Mouse (Mus musculus) heart, embryonic 13.5 days (tissue): Measurements from ENCODE around the gene Syn3. TPM values are rescaled to one million over a fixed set of nuclear protein-coding genes. Genes with fewer than 3 reads are reported as not detected.

Experiments used
- ATAC-seq: fragments of 200-750 bp; cut with Nextera tagmentation; 2 replicates; pipeline ENCODE4 v1.8.0; 2017; ENCODE audit warnings: moderate TSS enrichment; ENCODE audit not compliant: insufficient number of reproducible peaks, low FRiP score, low TSS enrichment; ENCODE audit errors: extremely low read depth
- H3K27ac ChIP-seq: fragments of 300-500 bp; sonication (generic); replicated peaks from 2 replicates; pipeline ENCODE4 v1.5.1; 2015; ENCODE audit warnings: moderate library complexity, mild to moderate bottlenecking, inconsistent platforms
- H3K27me3 ChIP-seq: fragments of 300-500 bp; sonication (generic); replicated peaks from 2 replicates; pipeline ENCODE4 v1.6.1; 2015; ENCODE audit warnings: mild to moderate bottlenecking, inconsistent platforms
- H3K36me3 ChIP-seq: fragments of 300-500 bp; sonication (generic); 2 replicates; pipeline ENCODE4 v1.6.1; 2015; ENCODE audit warnings: mild to moderate bottlenecking, inconsistent platforms
- H3K4me1 ChIP-seq: fragments of 300-500 bp; sonication (generic); 2 replicates; pipeline ENCODE4 v1.6.1; 2015; ENCODE audit warnings: inconsistent platforms
- H3K4me2 ChIP-seq: fragments of 300-500 bp; sonication (generic); 2 replicates; pipeline ENCODE4 v1.6.1; 2015; ENCODE audit warnings: inconsistent platforms, mild to moderate bottlenecking, moderate library complexity
- H3K4me3 ChIP-seq: fragments of 300-500 bp; sonication (generic); 2 replicates; pipeline ENCODE4 v1.5.1; 2015; ENCODE audit warnings: moderate library complexity, mild to moderate bottlenecking, inconsistent platforms
- H3K9ac ChIP-seq: fragments of 300-500 bp; sonication (generic); 2 replicates; pipeline ENCODE4 v1.6.1; 2015; ENCODE audit warnings: inconsistent platforms, mild to moderate bottlenecking, moderate library complexity
- H3K9me3 ChIP-seq: fragments of 300-500 bp; sonication (generic); 2 replicates; pipeline ENCODE4 v1.6.1; 2016; ENCODE audit warnings: inconsistent platforms
- WGBS: fragments of 180-500 bp; shearing (Covaris S2); methylation state at CpG from one replicate; pipeline ENCODE4 v1.1.7; 2015; ENCODE audit warnings: mixed read lengths; 5-methylcytosine and 5-hydroxymethylcytosine counted together
- polyA plus RNA-seq: library from polyadenylated mRNA; unstranded; fragments of >200 nt; fragmentation: Nextera tagmentation; extraction: Ambion mirVana; gene quantifications from 2 replicates; pipeline ENCODE4 v1.2.1, GENCODE M21; 2015

Syn3 gene
- polyA plus RNA-seq, 1 experiment from 2014 or later: 1.5 TPM

GRCm38 (mm10) chr10:86398347-86398720, 100.4 kb downstream of the Syn3 start:
- Histone ChIP-seq H3K9ac (no peak overlapping the region), H3K4me3 (no peak overlapping the region)
- WGBS: 46% methylated on average over 2 of the region's 2 CpGs

GRCm38 (mm10) chr10:86397577-86398346, 100.9 kb downstream of the Syn3 start:
- no peaks in the 10 kb centered on the region for H3K27me3 ChIP-seq
- peaks cover 4% of the 10 kb centered on the region; the same call in 1 of the 2 replicates for H3K9me3 ChIP-seq
- ATAC-seq: no peak
- no peaks in the 10 kb centered on the region for H3K36me3 ChIP-seq
- 50% methylated on average over 4 of the region's 4 CpGs for WGBS
- no peak overlapping the region for H3K27ac ChIP-seq
- H3K4me1 ChIP-seq: peaks cover 9% of the 10 kb centered on the region
- H3K9ac ChIP-seq: no peak overlapping the region
- H3K4me2 ChIP-seq: no peak overlapping the region
- no peak overlapping the region for H3K4me3 ChIP-seq

More at GRCm38 (mm10) chr10:86398347-86398720, 100.4 kb downstream of the Syn3 start:
- Histone ChIP-seq H3K4me2 (no peak overlapping the region), H3K27ac (no peak overlapping the region), H3K36me3 (no peaks in the 10 kb centered on the region), H3K27me3 (no peaks in the 10 kb centered on the region), H3K4me1 (peaks cover 9% of the 10 kb centered on the region), H3K9me3 (peaks cover 4% of the 10 kb centered on the region; the same call in 1 of the 2 replicates)
- ATAC-seq: no peak

DNA sequence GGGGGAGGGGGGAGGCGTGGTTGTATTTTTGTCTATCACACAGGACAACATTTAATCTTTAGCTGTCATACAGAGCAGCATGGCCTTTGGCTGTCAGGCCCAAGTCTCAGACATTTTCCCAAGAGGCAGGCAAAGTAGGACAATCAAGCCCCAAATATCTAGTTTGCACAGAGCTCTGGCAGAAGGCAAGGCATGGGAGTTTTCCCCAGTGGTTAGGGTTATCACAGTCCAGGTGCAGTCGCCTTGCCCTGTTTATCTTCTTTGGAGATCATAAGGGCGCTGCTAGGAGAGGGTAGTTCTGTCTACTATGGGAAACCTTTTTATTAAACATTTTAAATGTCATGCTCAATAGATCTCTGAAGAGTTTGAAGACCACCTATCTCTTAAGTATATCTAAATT, 106.3 kb downstream of the Syn3 start:
- H3K4me3 ChIP-seq: no peak overlapping the region
- H3K27me3 ChIP-seq: no peaks in the 10 kb centered on the region
- no peak overlapping the region for H3K9ac ChIP-seq
- H3K4me2 ChIP-seq: no peak overlapping the region
- peaks cover 15% of the 10 kb centered on the region for H3K4me1 ChIP-seq
- H3K9me3 ChIP-seq: peaks cover 4% of the 10 kb centered on the region; the same call in 1 of the 2 replicates
- H3K27ac ChIP-seq: no peak overlapping the region
- 72% methylated on average over 3 of the region's 3 CpGs for WGBS
- H3K36me3 ChIP-seq: no peaks in the 10 kb centered on the region
- no peak for ATAC-seq

- no peak overlapping the region for H3K27ac ChIP-seq
- no peak overlapping the region for H3K9ac ChIP-seq
- no peaks in the 10 kb centered on the region for H3K36me3 ChIP-seq
- 68% methylated on average over 2 of the region's 2 CpGs for WGBS
- H3K27me3 ChIP-seq: no peaks in the 10 kb centered on the region
- ATAC-seq: no peak
- peaks cover 4% of the 10 kb centered on the region; the same call in 1 of the 2 replicates for H3K9me3 ChIP-seq
- H3K4me3 ChIP-seq: no peak overlapping the region
- H3K4me1 ChIP-seq: peaks cover 32% of the 10 kb centered on the region
- H3K4me2 ChIP-seq: no peak overlapping the region
Observed at GRCm38 (mm10) chr10:86389913-86390312, 108.8 kb downstream of the Syn3 start.

DNA sequence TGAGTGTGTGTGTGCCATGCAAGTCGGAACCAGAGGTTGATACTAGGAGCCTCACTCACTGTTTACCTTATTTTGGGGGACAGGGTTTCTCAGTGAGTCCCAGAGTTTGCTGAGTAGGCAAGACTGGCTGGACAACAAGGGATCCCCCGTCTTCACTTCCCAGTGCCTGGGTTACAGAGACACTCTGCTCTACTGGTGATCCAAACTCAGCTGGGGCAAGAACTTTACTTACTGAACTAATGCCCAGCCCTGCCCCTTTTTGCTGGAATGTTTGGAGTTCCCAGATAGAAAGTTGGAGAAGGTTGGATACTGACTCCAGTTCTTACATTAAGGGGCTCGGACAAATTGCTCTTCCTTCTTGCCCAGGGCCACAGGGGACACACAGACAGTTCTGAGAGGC, 109.3 kb downstream of the Syn3 start:
- no peak for ATAC-seq
- Histone ChIP-seq H3K9me3 (no peaks in the 10 kb centered on the region), H3K9ac (no peak overlapping the region), H3K27me3 (no peaks in the 10 kb centered on the region), H3K4me3 (no peak overlapping the region), H3K4me2 (no peak overlapping the region), H3K4me1 (peaks cover 32% of the 10 kb centered on the region), H3K36me3 (no peaks in the 10 kb centered on the region), H3K27ac (no peak overlapping the region)
- 78% methylated on average over 3 of the region's 3 CpGs for WGBS

- Histone ChIP-seq H3K27ac (no peak overlapping the region), H3K9ac (no peak overlapping the region), H3K4me3 (no peak overlapping the region), H3K36me3 (no peaks in the 10 kb centered on the region), H3K4me1 (peaks cover 32% of the 10 kb centered on the region), H3K9me3 (no peaks in the 10 kb centered on the region), H3K4me2 (no peak overlapping the region), H3K27me3 (no peaks in the 10 kb centered on the region)
- no peak for ATAC-seq
- 74% methylated on average over 6 of the region's 6 CpGs for WGBS
Observed at GRCm38 (mm10) chr10:86388803-86389202, 109.9 kb downstream of the Syn3 start.

DNA sequence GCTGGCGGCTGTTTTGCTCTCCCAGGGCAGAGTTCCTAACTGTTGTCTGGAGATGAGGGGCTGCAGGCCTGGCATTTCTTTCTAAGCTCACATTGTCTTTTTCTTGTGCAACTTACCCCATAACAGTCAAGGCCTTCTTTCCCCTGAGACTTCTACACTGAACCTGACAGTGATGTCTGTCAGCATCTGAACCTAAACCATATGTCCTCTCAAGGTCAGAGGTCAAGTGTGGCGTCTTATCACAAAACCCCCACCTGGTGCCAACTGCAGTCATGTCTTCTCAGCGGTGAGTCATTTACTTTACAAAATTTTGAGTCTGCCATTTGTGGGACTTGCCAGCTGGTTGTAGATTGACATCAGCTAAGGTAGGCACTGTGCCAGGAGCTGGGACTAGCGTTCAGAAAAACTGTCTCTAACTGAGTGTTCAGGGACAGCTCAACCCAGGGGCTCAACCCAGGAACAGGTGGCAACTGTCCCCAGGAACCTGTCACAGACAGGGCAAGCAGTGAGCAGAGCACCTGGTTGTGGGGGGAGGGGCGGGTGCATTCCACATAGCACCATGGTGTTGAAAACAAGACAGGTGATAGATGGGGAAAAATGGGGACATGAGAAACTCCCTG, 110.8 kb downstream of the Syn3 start:
- no peak overlapping the region for H3K4me3 ChIP-seq
- no peak overlapping the region for H3K4me2 ChIP-seq
- H3K9me3 ChIP-seq: no peaks in the 10 kb centered on the region
- H3K36me3 ChIP-seq: no peaks in the 10 kb centered on the region
- H3K27me3 ChIP-seq: no peaks in the 10 kb centered on the region
- no peak overlapping the region for H3K9ac ChIP-seq
- no peak overlapping the region for H3K27ac ChIP-seq
- peaks cover 32% of the 10 kb centered on the region for H3K4me1 ChIP-seq
- WGBS: 39% methylated on average over 5 of the region's 5 CpGs
- no peak for ATAC-seq

- no peak overlapping the region for H3K4me2 ChIP-seq
- ATAC-seq: no peak
- H3K27me3 ChIP-seq: no peaks in the 10 kb centered on the region
- 49% methylated on average over 4 of the region's 4 CpGs for WGBS
- no peaks in the 10 kb centered on the region for H3K9me3 ChIP-seq
- H3K9ac ChIP-seq: no peak overlapping the region
- H3K27ac ChIP-seq: no peak overlapping the region
- no peak overlapping the region for H3K4me3 ChIP-seq
- H3K36me3 ChIP-seq: no peaks in the 10 kb centered on the region
- peaks cover 40% of the 10 kb centered on the region for H3K4me1 ChIP-seq
Observed at GRCm38 (mm10) chr10:86386232-86386631, 112.5 kb downstream of the Syn3 start.

- WGBS: 72% methylated on average over 4 of the region's 4 CpGs
- H3K4me3 ChIP-seq: no peak overlapping the region
- no peak overlapping the region for H3K27ac ChIP-seq
- no peak for ATAC-seq
- H3K36me3 ChIP-seq: no peaks in the 10 kb centered on the region
- H3K9me3 ChIP-seq: no peaks in the 10 kb centered on the region
- no peak overlapping the region for H3K4me2 ChIP-seq
- peaks cover 46% of the 10 kb centered on the region for H3K4me1 ChIP-seq
- H3K9ac ChIP-seq: no peak overlapping the region
- no peaks in the 10 kb centered on the region for H3K27me3 ChIP-seq
Observed at GRCm38 (mm10) chr10:86385656-86386055, 113.0 kb downstream of the Syn3 start.

DNA sequence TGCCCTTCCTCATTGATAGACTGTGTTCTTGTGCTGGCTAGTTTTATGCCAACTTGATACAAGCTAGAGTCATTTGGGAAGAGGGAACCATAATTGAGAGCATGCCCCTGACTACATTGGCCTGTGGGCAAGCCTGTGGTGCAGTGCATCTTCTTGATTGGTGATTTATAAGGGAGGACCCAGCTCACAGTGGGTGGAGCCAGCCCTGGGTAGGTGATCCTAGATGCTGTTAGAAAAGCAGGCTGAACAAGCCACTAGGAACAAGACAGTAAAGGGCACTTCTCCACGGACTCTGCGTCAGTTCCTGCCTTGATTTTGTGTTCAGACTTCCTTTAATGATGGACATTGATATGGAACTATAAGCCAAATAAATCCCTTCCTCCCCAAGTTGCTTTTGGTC, 114.0 kb downstream of the Syn3 start:
- Histone ChIP-seq H3K4me3 (no peak overlapping the region), H3K27ac (no peak overlapping the region), H3K27me3 (no peaks in the 10 kb centered on the region), H3K9me3 (no peaks in the 10 kb centered on the region), H3K4me1 (peaks cover 48% of the 10 kb centered on the region), H3K4me2 (no peak overlapping the region), H3K36me3 (no peaks in the 10 kb centered on the region), H3K9ac (no peak overlapping the region)
- WGBS: 86% methylated on average over 2 of the region's 2 CpGs
- ATAC-seq: no peak

DNA sequence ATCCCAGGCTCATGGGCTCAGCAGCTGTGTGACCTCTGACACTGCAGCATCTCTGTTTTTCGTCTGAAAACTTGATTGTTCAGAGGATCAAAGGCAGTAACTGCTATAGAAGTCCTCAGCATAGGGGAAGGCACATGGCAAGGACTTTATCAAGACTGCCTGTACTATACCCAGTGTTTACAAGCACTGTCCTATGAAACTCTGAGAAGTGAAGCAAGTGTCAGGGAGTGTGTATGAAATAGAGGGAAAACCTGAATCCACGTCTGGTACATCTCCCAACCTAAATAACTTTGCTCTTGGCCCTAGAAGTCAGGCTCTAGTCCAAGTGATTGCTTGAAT, 116.8 kb downstream of the Syn3 start:
- Histone ChIP-seq H3K4me1 (peaks cover 30% of the 10 kb centered on the region), H3K27ac (no peak overlapping the region), H3K9ac (no peak overlapping the region), H3K4me2 (no peak overlapping the region), H3K9me3 (no peaks in the 10 kb centered on the region), H3K27me3 (no peaks in the 10 kb centered on the region), H3K36me3 (no peaks in the 10 kb centered on the region), H3K4me3 (no peak overlapping the region)
- WGBS: 34% methylated on average over 2 of the region's 2 CpGs
- ATAC-seq: no peak
